In the genomic region with DNA sequence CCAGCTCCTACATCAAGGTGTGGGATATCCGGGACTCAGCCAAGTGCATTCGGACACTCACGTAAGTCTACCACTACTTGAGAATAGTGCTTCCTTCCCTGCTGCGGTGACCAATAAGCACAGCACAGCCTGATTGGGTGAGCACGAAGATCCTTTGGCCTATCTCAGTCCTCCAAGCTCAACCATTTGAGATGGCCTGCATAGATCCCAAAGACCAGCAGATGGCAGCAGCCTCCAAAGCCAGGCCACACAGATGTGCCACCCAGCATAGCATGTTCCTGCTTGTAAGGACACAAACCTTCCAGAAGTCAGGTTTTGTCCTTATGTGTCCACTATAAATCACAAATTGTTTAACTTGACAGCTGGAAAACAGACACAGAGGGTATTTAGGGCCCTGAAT, we compare ENCODE assay signal across 8 mouse cellular contexts. TPM values are rescaled to one million over a fixed set of nuclear protein-coding genes. Genes with fewer than 3 reads are reported as not detected.
DNase-seq lines count a peak whose midpoint lies in the region; ATAC-seq lines count a peak whose summit lies in the region.

No protein-coding gene starts in this region.

- peak; percentile 65 for DNase-seq in WW6 (ENCODE audit: low read depth, low spot score)
- peak; percentile 76 for DNase-seq in cerebellum, adult 9-10 months
- peak; percentile 74 for DNase-seq in layer of hippocampus, adult 9-10 months (ENCODE audit: low spot score)
- peak; percentile 86 for DNase-seq in lung, postnatal 10 days
- DNase-seq in retina, adult 2 months (ENCODE audit: low read depth, low spot score), result peak; percentile 60
- DNase-seq in urinary bladder, postnatal 4 days (ENCODE audit: low spot score in 2 of 2), result peak; percentile 64 to 77

- peak; percentile 64 for ATAC-seq in frontal cortex, adult (ENCODE audit: low TSS enrichment)
- peak; percentile 46 for ATAC-seq in hindbrain, embryonic 12.5 days (ENCODE audit: low FRiP score)

- no peaks in the 10 kb centered on the region for H3K9me3 ChIP-seq in hindbrain, embryonic 12.5 days (replicated peaks)

- H3K27me3 ChIP-seq in hindbrain, embryonic 12.5 days, result no peaks in the 10 kb centered on the region

- H3K4me3 ChIP-seq in hindbrain, embryonic 12.5 days, result no peak overlapping the region

- H3K27ac ChIP-seq in hindbrain, embryonic 12.5 days, result no peak overlapping the region

- no peak overlapping the region for H3K4me2 ChIP-seq in hindbrain, embryonic 12.5 days (replicated peaks)

- H3K9ac ChIP-seq in hindbrain, embryonic 12.5 days, result no peak overlapping the region

- peaks cover 26% of the 10 kb centered on the region for H3K4me1 ChIP-seq in hindbrain, embryonic 12.5 days

- peaks cover 85% of the 10 kb centered on the region for H3K36me3 ChIP-seq in hindbrain, embryonic 12.5 days

- 10% methylated on average over 5 of the region's 5 CpGs for WGBS in hindbrain, embryonic 12.5 days

RNA-seq across cellular contexts. Expression of a gene that starts 38.9 kb away (rescaled TPM):
- polyA plus RNA-seq in hindbrain, embryonic 12.5 days (2016; fragmentation: Nextera tagmentation; extraction: Ambion mirVana), result 39.1 and 44.7 TPM in 2 replicates

RNA-seq across cellular contexts. Expression of a gene that starts 42.5 kb away (rescaled TPM):
- 0.34 TPM in 1 of 2 replicates, not detected in the other for polyA plus RNA-seq in hindbrain, embryonic 12.5 days (2016; fragmentation: Nextera tagmentation; extraction: Ambion mirVana)
